Mouse (Mus musculus) lung, postnatal 0 days (tissue): ENCODE measurements around the gene Lalba. TPM values are rescaled to one million over a fixed set of nuclear protein-coding genes. Genes with fewer than 3 reads are reported as not detected.

Source experiments
- ATAC-seq: fragments of 200-750 bp; cut with Nextera tagmentation; 2 replicates; pipeline ENCODE4 v1.8.0; 2017; ENCODE audit warnings: moderate library complexity
- DNase-seq: peaks from one replicate; pipeline ENCODE4 v3.0.0-alpha.2; 2016; ENCODE audit warnings: low spot score
- H3K27ac ChIP-seq: fragments of 300-500 bp; sonication (generic); 2 replicates; pipeline ENCODE4 v1.5.1; 2014; ENCODE audit warnings: antibody characterized with exemption, mild to moderate bottlenecking, low read length, mixed read lengths
- H3K27me3 ChIP-seq: fragments of 300-500 bp; sonication (generic); replicated peaks from 2 replicates; pipeline ENCODE4 v1.6.1; 2014; ENCODE audit warnings: low read length, mixed read lengths; ENCODE audit not compliant: insufficient read depth
- H3K36me3 ChIP-seq: fragments of 300-500 bp; sonication (generic); 2 replicates; pipeline ENCODE4 v1.6.1; 2014; ENCODE audit warnings: low read length, mixed read lengths; ENCODE audit not compliant: insufficient read depth
- H3K4me1 ChIP-seq: fragments of 300-500 bp; sonication (generic); 2 replicates; pipeline ENCODE4 v1.6.1; 2014; ENCODE audit warnings: antibody characterized with exemption, low read depth, low read length, mixed read lengths; ENCODE audit not compliant: insufficient read depth
- H3K4me2 ChIP-seq: fragments of 300-500 bp; sonication (generic); replicated peaks from 2 replicates; pipeline ENCODE4 v1.6.1; 2014; ENCODE audit warnings: low read depth, mild to moderate bottlenecking, low read length, moderate library complexity, mixed read lengths
- H3K4me3 ChIP-seq: fragments of 300-500 bp; sonication (generic); 2 replicates; pipeline ENCODE4 v1.5.1; 2014; ENCODE audit warnings: low read depth, low read length
- H3K9ac ChIP-seq: fragments of 300-500 bp; sonication (generic); replicated peaks from 2 replicates; pipeline ENCODE4 v1.6.1; 2014; ENCODE audit warnings: low read depth, mild to moderate bottlenecking
- H3K9me3 ChIP-seq: fragments of 300-500 bp; sonication (generic); 2 replicates; pipeline ENCODE4 v1.6.1; 2016; ENCODE audit warnings: low read length, mixed read lengths
- CTCF ChIP-seq: IDR thresholded peaks from 2 replicates; pipeline ENCODE4 v1.5.1; 2016; ENCODE audit warnings: antibody characterized with exemption, mild to moderate bottlenecking
- EP300 ChIP-seq: IDR thresholded peaks from 2 replicates; pipeline ENCODE4 v1.6.1; 2016; ENCODE audit warnings: antibody characterized with exemption, mild to moderate bottlenecking, control low read depth
- WGBS: fragments of 180-500 bp; shearing (Covaris S2); extraction: QIAGEN DNeasy Blood & Tissue Kit; methylation state at CpG from one replicate; pipeline ENCODE4 v1.1.7; 2014; 5-methylcytosine and 5-hydroxymethylcytosine counted together
- polyA plus RNA-seq: library from polyadenylated mRNA; unstranded; fragments of >200 nt; fragmentation: Nextera tagmentation; extraction: Ambion mirVana; gene quantifications from 2 replicates; pipeline ENCODE4 v1.2.1, GENCODE M21; 2015

The Lalba gene
- polyA plus RNA-seq, 1 experiment from 2014 or later, result 0.31 TPM

GRCm38 (mm10) chr15:98511386-98511928, 28.9 kb upstream of the Lalba start:
- WGBS, result 45% methylated on average over 13 of the region's 13 CpGs
- ATAC-seq, result no peak

GRCm38 (mm10) chr15:98510438-98511385, 28.2 kb upstream of the Lalba start:
- H3K27me3 ChIP-seq, result no peaks in the 10 kb centered on the region
- H3K4me3 ChIP-seq, result peak overlapping the region; percentile 8; the same call in 1 of the 2 replicates
- no peaks in the 10 kb centered on the region for H3K36me3 ChIP-seq
- peak; percentile 76 for DNase-seq
- H3K9ac ChIP-seq, result no peak overlapping the region
- no peak for TF ChIP-seq EP300
- TF ChIP-seq CTCF, result peak; percentile 90
- H3K4me2 ChIP-seq, result peak overlapping the region; percentile 48
- 29% methylated on average over 25 of the region's 25 CpGs for WGBS
- ATAC-seq, result no peak
- H3K9me3 ChIP-seq, result no peaks in the 10 kb centered on the region
- 0 out of 2 replicates have a peak, but pooled peaks cover 3% of the 10 kb centered on the region for H3K4me1 ChIP-seq
- no peak overlapping the region for H3K27ac ChIP-seq

More at GRCm38 (mm10) chr15:98511386-98511928, 28.9 kb upstream of the Lalba start:
- Histone ChIP-seq H3K9ac (no peak overlapping the region), H3K36me3 (no peaks in the 10 kb centered on the region), H3K4me1 (0 out of 2 replicates have a peak, but pooled peaks cover 3% of the 10 kb centered on the region), H3K9me3 (no peaks in the 10 kb centered on the region), H3K27ac (no peak overlapping the region), H3K4me2 (0 out of 2 replicates have a peak overlapping the region, but pooled peaks have one; percentile 48), H3K4me3 (no peak overlapping the region), H3K27me3 (no peaks in the 10 kb centered on the region)
- TF ChIP-seq EP300 (no peak), CTCF (no peak)
- no peak for DNase-seq

- Histone ChIP-seq H3K4me1 (0 out of 2 replicates have a peak, but pooled peaks cover 3% of the 10 kb centered on the region), H3K9me3 (no peaks in the 10 kb centered on the region), H3K36me3 (no peaks in the 10 kb centered on the region), H3K27me3 (no peaks in the 10 kb centered on the region), H3K4me3 (no peak overlapping the region), H3K27ac (no peak overlapping the region), H3K4me2 (no peak overlapping the region), H3K9ac (no peak overlapping the region)
- no peak for TF ChIP-seq EP300
- no peak for TF ChIP-seq CTCF
- DNase-seq (no peak), ATAC-seq (no peak)
- 52% methylated on average over 2 of the region's 2 CpGs for WGBS
Observed at GRCm38 (mm10) chr15:98509387-98509786, 26.9 kb upstream of the Lalba start.

GRCm38 (mm10) chr15:98507321-98507720, 24.8 kb upstream of the Lalba start:
- TF ChIP-seq EP300, result no peak
- TF ChIP-seq CTCF, result no peak
- H3K9me3 ChIP-seq, result no peaks in the 10 kb centered on the region
- no peaks in the 10 kb centered on the region for H3K27me3 ChIP-seq
- no peak overlapping the region for H3K27ac ChIP-seq
- whole genome bisulfite sequencing, result 85% methylated on average over 6 of the region's 6 CpGs
- ATAC-seq, result no peak
- no peak overlapping the region for H3K4me3 ChIP-seq
- no peak overlapping the region for H3K4me2 ChIP-seq
- H3K9ac ChIP-seq, result no peak overlapping the region
- no peaks in the 10 kb centered on the region for H3K36me3 ChIP-seq
- H3K4me1 ChIP-seq, result 0 out of 2 replicates have a peak, but pooled peaks cover 3% of the 10 kb centered on the region
- DNase-seq, result no peak

GRCm38 (mm10) chr15:98506253-98506957, 23.9 kb upstream of the Lalba start:
- Histone ChIP-seq H3K9me3 (no peaks in the 10 kb centered on the region), H3K9ac (no peak overlapping the region), H3K4me2 (no peak overlapping the region), H3K4me1 (no peaks in the 10 kb centered on the region), H3K4me3 (no peak overlapping the region), H3K27me3 (no peaks in the 10 kb centered on the region), H3K36me3 (no peaks in the 10 kb centered on the region), H3K27ac (no peak overlapping the region)
- WGBS, result 65% methylated on average over 9 of the region's 9 CpGs
- DNase-seq (peak; percentile 36), ATAC-seq (no peak)
- no peak for TF ChIP-seq EP300
- peak; percentile 18; the same call in 1 of the 2 replicates for TF ChIP-seq CTCF

GRCm38 (mm10) chr15:98504514-98504913, 22.0 kb upstream of the Lalba start:
- TF ChIP-seq CTCF, result peak; percentile 78
- TF ChIP-seq EP300, result no peak
- no peaks in the 10 kb centered on the region for H3K9me3 ChIP-seq
- H3K9ac ChIP-seq, result no peak overlapping the region
- no peaks in the 10 kb centered on the region for H3K36me3 ChIP-seq
- no peaks in the 10 kb centered on the region for H3K27me3 ChIP-seq
- no peak overlapping the region for H3K4me2 ChIP-seq
- peak; percentile 64 for DNase-seq
- H3K4me1 ChIP-seq, result no peaks in the 10 kb centered on the region
- no peak overlapping the region for H3K27ac ChIP-seq
- ATAC-seq, result peak; percentile 25; the same call in 1 of the 2 replicates
- H3K4me3 ChIP-seq, result no peak overlapping the region
- WGBS, result 14% methylated on average over 18 of the region's 18 CpGs
